Mouse (Mus musculus) heart, adult 2 months (tissue): ENCODE measurements around the gene Gpr160. TPM values are rescaled to one million over a fixed set of nuclear protein-coding genes. Genes with fewer than 3 reads are reported as not detected.

Source experiments
- DNase-seq, 2 experiments: peaks; one replicate each; pipeline ENCODE4 v3.0.0; 2021
- H3K27ac ChIP-seq: fragments of 200-600 bp; 2 replicates; pipeline ENCODE4 v1.8.1; 2022
- H3K27me3 ChIP-seq: fragments of 200-500 bp; 2 replicates; pipeline ENCODE4 v1.6.1; 2012; ENCODE audit warnings: mild to moderate bottlenecking, low read length, inconsistent platforms, mixed read lengths; ENCODE audit not compliant: control insufficient read depth, insufficient read depth
- H3K36me3 ChIP-seq: fragments of 200-500 bp; 2 replicates; pipeline ENCODE4 v1.6.1; 2012; ENCODE audit warnings: low read length, inconsistent platforms; ENCODE audit not compliant: control insufficient read depth, insufficient read depth
- H3K4me1 ChIP-seq: fragments of 200-500 bp; 2 replicates; pipeline ENCODE4 v1.6.1; 2011; ENCODE audit warnings: low read length; ENCODE audit not compliant: control insufficient read depth, insufficient read depth
- H3K4me3 ChIP-seq: fragments of 200-600 bp; 2 replicates; pipeline ENCODE4 v1.8.1; 2022
- H3K79me2 ChIP-seq: fragments of 200-500 bp; replicated peaks from 2 replicates; pipeline ENCODE4 v1.6.1; 2012; ENCODE audit warnings: mild to moderate bottlenecking, inconsistent platforms, low read length, moderate library complexity, mixed read lengths; ENCODE audit not compliant: control insufficient read depth, insufficient read depth
- H3K9ac ChIP-seq: fragments of 200-500 bp; 2 replicates; pipeline ENCODE4 v1.6.1; 2012; ENCODE audit warnings: low read depth, mild to moderate bottlenecking, control low read depth, inconsistent platforms, low read length, mixed read lengths
- CTCF ChIP-seq: fragments of 200-600 bp; IDR thresholded peaks from 2 replicates; pipeline ENCODE4 v1.8.1; 2022; ENCODE audit warnings: antibody characterized with exemption, mild to moderate bottlenecking, moderate library complexity
- EP300 ChIP-seq: fragments of 200-500 bp; IDR thresholded peaks from 2 replicates; pipeline ENCODE4 v1.6.1; 2011; ENCODE audit warnings: low read depth, low read length, control low read depth; ENCODE audit not compliant: insufficient read depth
- POLR2A ChIP-seq: fragments of 200-500 bp; IDR thresholded peaks from 2 replicates; pipeline ENCODE4 v1.6.1; 2011; ENCODE audit warnings: mild to moderate bottlenecking, low read depth, low read length, control low read depth; ENCODE audit not compliant: insufficient read depth
- WGBS: fragments of 180-500 bp; shearing (Covaris S2); methylation state at CpG from one replicate; pipeline ENCODE4 v1.1.7; 2018; 5-methylcytosine and 5-hydroxymethylcytosine counted together
- intact Hi-C: fragments of 180-260 bp; cut with DNase I; formaldehyde crosslinking; loops from one replicate; pipeline ENCODE4 v1.15.1; 2025
- polyA plus RNA-seq: library from polyadenylated mRNA; depleted of rRNA; stranded (reverse); fragments of >200 nt; gene quantifications from 2 replicates; pipeline ENCODE4 v1.2.3, GENCODE M21; 2012
- total RNA-seq, 2 experiments: library from RNA; stranded (reverse); gene quantifications; 2 replicates each; pipeline ENCODE4 v1.2.3; 2021

The Gpr160 gene
- total and polyA plus RNA-seq, 3 experiments, result 1.4 to 2.8 (median 1.9) TPM

DNA sequence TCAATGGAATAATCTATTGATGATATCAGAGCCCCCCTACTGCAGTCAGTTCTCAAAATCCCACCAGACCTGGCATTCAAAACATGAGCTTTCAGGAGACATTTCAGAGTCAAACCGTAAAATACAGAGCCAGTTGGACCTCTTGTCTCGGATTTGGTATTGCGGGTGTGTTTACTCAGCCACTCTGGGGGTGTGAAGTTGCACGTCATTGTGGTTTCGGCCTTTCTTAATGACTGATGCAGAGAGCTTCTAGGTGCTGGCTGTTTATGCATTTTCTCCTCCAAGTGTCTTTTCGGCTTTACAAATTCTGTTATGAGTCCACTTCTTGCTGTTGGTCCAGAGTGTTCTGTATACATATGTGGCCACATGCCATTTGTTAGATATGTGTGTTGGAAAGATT is 21.0 kb downstream of the Gpr160 start:
- no peak for DNase-seq
- Histone ChIP-seq H3K27ac (no peak overlapping the region), H3K4me1 (no peaks in the 10 kb centered on the region; the same call in 1 of the 2 replicates), H3K27me3 (no peaks in the 10 kb centered on the region), H3K79me2 (no peaks in the 10 kb centered on the region), H3K9ac (no peak overlapping the region), H3K36me3 (no peaks in the 10 kb centered on the region), H3K4me3 (no peak overlapping the region)
- WGBS, result 92% methylated on average over 6 of the region's 6 CpGs
- TF ChIP-seq POLR2A (no peak), EP300 (no peak), CTCF (no peak)
- intact Hi-C loops, result no loop called here

DNA sequence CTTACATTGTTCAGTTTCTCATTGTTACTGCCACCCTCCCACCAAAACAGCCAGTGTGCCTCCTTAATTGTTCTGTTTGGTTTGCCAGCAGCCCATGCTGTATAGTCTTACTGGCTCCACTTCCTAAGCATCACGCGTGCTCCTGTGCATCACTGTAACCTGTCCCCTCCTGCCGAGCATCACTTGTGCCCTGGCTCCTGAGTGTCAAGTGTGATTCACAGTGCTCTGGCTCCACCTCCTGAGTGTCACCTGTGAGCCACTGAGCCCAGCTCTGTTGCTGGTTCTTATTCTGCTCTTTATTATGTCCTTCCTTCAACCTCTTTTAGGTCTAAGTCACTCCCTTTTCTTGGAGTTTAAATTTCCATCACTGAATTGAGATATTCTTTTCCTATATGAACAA is 31.7 kb downstream of the Gpr160 start:
- 76% methylated on average over 3 of the region's 3 CpGs for WGBS
- no peak for DNase-seq
- Histone ChIP-seq H3K36me3 (no peaks in the 10 kb centered on the region), H3K27ac (no peak overlapping the region), H3K27me3 (no peaks in the 10 kb centered on the region), H3K4me1 (no peaks in the 10 kb centered on the region), H3K9ac (no peak overlapping the region), H3K4me3 (no peak overlapping the region), H3K79me2 (no peaks in the 10 kb centered on the region)
- intact Hi-C loops, result no loop called here
- TF ChIP-seq CTCF, result 0 out of 2 replicates have a peak, but pooled peaks have one; percentile 5
- no peak for TF ChIP-seq POLR2A

DNA sequence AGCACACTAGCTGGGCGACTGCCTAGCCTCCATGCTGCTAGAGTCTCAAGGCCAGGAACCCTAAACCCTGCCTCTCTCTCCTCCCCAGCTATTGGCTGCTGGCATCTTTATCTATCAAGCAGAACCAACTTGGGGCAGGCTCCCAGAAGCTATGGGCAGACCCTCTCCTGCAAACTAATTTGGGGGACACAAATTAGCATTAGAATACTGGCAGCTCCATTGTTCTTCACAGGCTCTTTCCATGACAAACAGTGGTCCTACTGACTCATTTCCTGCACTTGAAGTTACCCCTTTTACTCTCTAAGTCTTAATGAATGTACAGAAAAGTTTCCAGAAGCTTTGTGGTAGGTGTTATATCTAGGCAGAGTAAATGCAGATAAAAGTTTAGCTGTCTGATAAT is 33.3 kb downstream of the Gpr160 start:
- Histone ChIP-seq H3K4me1 (no peaks in the 10 kb centered on the region), H3K79me2 (no peaks in the 10 kb centered on the region), H3K27me3 (no peaks in the 10 kb centered on the region), H3K4me3 (no peak overlapping the region), H3K9ac (no peak overlapping the region), H3K36me3 (no peaks in the 10 kb centered on the region), H3K27ac (no peak overlapping the region)
- 52% methylated on average over 1 of the region's 1 CpGs for whole genome bisulfite sequencing
- intact Hi-C loops, result no loop called here
- no peak for DNase-seq
- TF ChIP-seq CTCF (no peak), POLR2A (no peak), EP300 (no peak)

DNA sequence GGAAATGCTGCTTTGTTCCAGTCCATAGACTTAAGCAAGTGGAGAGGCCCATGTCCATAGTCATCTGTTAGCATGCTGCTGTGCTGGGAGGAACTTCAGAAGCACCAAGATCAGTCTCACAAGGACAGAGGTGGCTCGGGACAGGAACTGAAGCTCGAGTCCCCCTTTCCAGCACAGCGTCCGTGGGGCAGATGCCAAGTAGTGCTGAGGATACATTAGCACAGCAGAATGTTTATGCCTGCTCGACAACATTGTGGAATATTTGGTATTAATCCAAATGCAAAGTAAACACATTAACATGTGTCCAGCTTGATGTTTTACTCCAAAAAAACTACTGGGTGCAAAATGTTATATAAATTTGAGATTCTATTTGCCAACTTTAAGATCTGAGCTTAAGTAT is 41.0 kb downstream of the Gpr160 start:
- DNase-seq, result no peak
- no peak for TF ChIP-seq CTCF
- TF ChIP-seq POLR2A, result no peak
- no peak for TF ChIP-seq EP300
- Histone ChIP-seq H3K36me3 (peaks cover 3% of the 10 kb centered on the region), H3K4me3 (no peak overlapping the region), H3K79me2 (no peaks in the 10 kb centered on the region), H3K27me3 (no peaks in the 10 kb centered on the region), H3K4me1 (no peaks in the 10 kb centered on the region), H3K9ac (no peak overlapping the region), H3K27ac (no peak overlapping the region)
- intact Hi-C loops, result no loop called here
- WGBS, result 65% methylated on average over 5 of the region's 5 CpGs

DNA sequence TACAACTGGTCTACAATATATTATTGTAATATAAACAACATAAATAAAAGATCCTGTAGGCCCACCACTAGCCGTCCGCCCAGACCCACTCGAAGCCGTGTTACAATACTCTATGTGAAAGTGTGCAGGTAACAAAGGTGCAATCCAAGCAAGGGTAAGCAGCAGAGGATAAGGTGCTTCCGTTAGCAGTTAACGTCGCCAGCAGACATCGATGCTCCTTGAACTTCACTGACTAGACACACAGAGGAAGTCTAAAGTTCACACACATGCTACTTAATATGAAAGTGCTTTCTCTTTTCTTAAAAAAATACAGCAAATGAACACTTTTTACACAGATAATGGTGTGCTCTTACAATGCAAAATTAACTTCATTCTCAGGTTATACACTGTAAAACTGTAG is 43.7 kb downstream of the Gpr160 start:
- TF ChIP-seq EP300, result no peak
- no peak for TF ChIP-seq CTCF
- no peak for TF ChIP-seq POLR2A
- H3K27ac ChIP-seq, result no peak overlapping the region
- no peak overlapping the region for H3K4me3 ChIP-seq
- no peaks in the 10 kb centered on the region for H3K4me1 ChIP-seq
- WGBS, result 93% methylated on average over 8 of the region's 8 CpGs
- intact Hi-C loops, result no loop called here
- H3K79me2 ChIP-seq, result no peaks in the 10 kb centered on the region
- no peaks in the 10 kb centered on the region for H3K27me3 ChIP-seq
- DNase-seq, result no peak
- H3K36me3 ChIP-seq, result peaks cover 5% of the 10 kb centered on the region
- H3K9ac ChIP-seq, result no peak overlapping the region

DNA sequence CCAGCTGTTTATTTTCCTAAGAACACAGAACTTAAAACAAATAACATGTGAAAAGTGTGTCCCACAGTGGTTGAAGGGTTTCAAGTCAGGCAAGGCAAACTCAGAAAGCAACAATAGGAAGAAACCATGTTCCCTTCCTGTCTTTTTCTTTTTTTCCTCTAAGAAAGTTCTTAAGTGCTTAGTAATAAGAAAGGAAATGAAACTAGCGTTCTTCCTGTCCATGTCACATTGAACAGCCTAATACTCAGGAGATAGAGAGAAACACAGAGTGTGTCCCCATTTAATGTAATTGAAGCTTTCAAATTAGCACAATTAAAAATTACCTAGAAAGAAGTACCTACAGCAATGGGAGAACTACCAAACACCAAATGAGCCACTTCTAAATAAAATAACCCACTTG is 48.9 kb downstream of the Gpr160 start:
- H3K36me3 ChIP-seq, result peaks cover 8% of the 10 kb centered on the region

DNA sequence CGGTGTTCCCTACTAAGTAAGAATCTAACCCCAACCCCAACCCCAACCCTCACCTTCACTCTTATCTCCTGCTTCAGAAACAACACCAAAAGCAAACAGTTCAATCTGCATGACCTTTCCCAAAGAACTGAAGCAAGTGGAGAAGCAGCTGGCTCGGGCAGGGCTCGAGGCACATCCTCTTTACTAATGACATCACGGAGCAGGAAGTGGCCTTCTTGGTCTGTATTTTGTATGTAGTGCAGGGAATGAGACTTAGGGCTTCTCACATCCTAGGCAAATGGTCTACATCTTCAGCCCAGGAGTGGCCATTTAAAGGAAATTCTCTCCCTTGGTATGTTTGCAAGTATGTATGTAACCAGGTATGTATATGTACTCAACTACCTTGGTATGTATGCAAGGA is 61.4 kb downstream of the Gpr160 start:
- intact Hi-C loops, result no loop called here
- Histone ChIP-seq H3K4me3 (no peak overlapping the region), H3K27ac (no peak overlapping the region), H3K4me1 (no peaks in the 10 kb centered on the region), H3K79me2 (no peaks in the 10 kb centered on the region), H3K9ac (no peak overlapping the region), H3K27me3 (no peaks in the 10 kb centered on the region), H3K36me3 (peaks cover 10% of the 10 kb centered on the region)
- 37% methylated on average over 4 of the region's 4 CpGs for WGBS
- TF ChIP-seq EP300 (0 out of 2 replicates have a peak, but pooled peaks have one; percentile 28), CTCF (no peak)
- no peak for DNase-seq

More for the DNA sequence above, 48.9 kb downstream of the Gpr160 start:
- DNase-seq, result no peak
- Histone ChIP-seq H3K4me1 (peaks cover 3% of the 10 kb centered on the region), H3K79me2 (no peaks in the 10 kb centered on the region), H3K27ac (no peak overlapping the region; the same call in 1 of the 2 replicates), H3K4me3 (no peak overlapping the region), H3K27me3 (no peaks in the 10 kb centered on the region), H3K9ac (no peak overlapping the region)
- intact Hi-C loops, result loop anchor here (5.0 kb wide), 1 partner anchor 52 kb away; no protein-coding TSS in a partner anchor
- TF ChIP-seq POLR2A, result no peak
- TF ChIP-seq EP300, result no peak
- TF ChIP-seq CTCF, result no peak
- 54% methylated on average over 1 of the region's 1 CpGs for WGBS
